Mouse (Mus musculus) MEL (cell line): Measurements from ENCODE around the gene Pak6.

Experiments used
- CHD2 ChIP-seq: IDR thresholded peaks from 2 replicates; pipeline ENCODE4 v1.6.1; 2011; ENCODE audit warnings: low read length, improper control_type of control experiment
- CTCF ChIP-seq, 3 experiments: IDR thresholded peaks in 2 of 3; conservative IDR thresholded peaks in 1 of 3; 2 replicates each; pipeline ENCODE4 v1.5.1; 2011 to 2012; ENCODE audit warnings: low read length in 3 of 3, low read depth in 2 of 3, mild to moderate bottlenecking in 2 of 3, improper control_type of control experiment in 1 of 3, inconsistent platforms in 1 of 3, mixed read lengths in 1 of 3, moderate library complexity in 1 of 3; ENCODE audit not compliant: control insufficient read depth in 1 of 3, insufficient read depth in 1 of 3, poor library complexity in 1 of 3, severe bottlenecking in 1 of 3
- EP300 ChIP-seq, 2 experiments: IDR thresholded peaks; 2 replicates each; pipeline ENCODE4 v1.6.1; 2011; ENCODE audit warnings: improper control_type of control experiment in 2 of 2, low read length in 2 of 2, low read depth in 1 of 2, mild to moderate bottlenecking in 1 of 2
- ETS1 ChIP-seq: IDR thresholded peaks from 2 replicates; pipeline ENCODE4 v1.6.1; 2012; ENCODE audit warnings: low read depth, mild to moderate bottlenecking, inconsistent platforms, low read length, improper control_type of control experiment, moderate library complexity
- HCFC1 ChIP-seq: IDR thresholded peaks from 2 replicates; pipeline ENCODE4 v1.6.1; 2012; ENCODE audit warnings: low read depth, mild to moderate bottlenecking, inconsistent platforms, low read length, improper control_type of control experiment, moderate library complexity
- MAX ChIP-seq: IDR thresholded peaks from 2 replicates; pipeline ENCODE4 v1.6.1; 2011; ENCODE audit warnings: low read length, improper control_type of control experiment
- MEF2A ChIP-seq: IDR thresholded peaks from 2 replicates; pipeline ENCODE4 v1.6.1; 2014; ENCODE audit warnings: low read depth, mild to moderate bottlenecking, inconsistent platforms, low read length, improper control_type of control experiment; ENCODE audit not compliant: poor library complexity, insufficient replicate concordance, severe bottlenecking; ENCODE audit errors: extremely low read depth
- MYC ChIP-seq: IDR thresholded peaks from 2 replicates; pipeline ENCODE4 v1.6.1; 2011; ENCODE audit warnings: low read depth, mild to moderate bottlenecking, low read length, improper control_type of control experiment, moderate library complexity
- NELFE ChIP-seq: IDR thresholded peaks from 2 replicates; pipeline ENCODE4 v1.6.1; 2011; ENCODE audit warnings: low read depth, low read length, improper control_type of control experiment
- POLR2A ChIP-seq, 2 experiments: IDR thresholded peaks; 2 replicates each; pipeline ENCODE4 v1.6.1; 2011 to 2012; ENCODE audit warnings: low read length in 2 of 2, mild to moderate bottlenecking in 2 of 2, control low read depth in 1 of 2, improper control_type of control experiment in 1 of 2, low read depth in 1 of 2, moderate library complexity in 1 of 2; ENCODE audit not compliant: control insufficient read depth in 1 of 2, insufficient read depth in 1 of 2, poor library complexity in 1 of 2
- SIN3A ChIP-seq: IDR thresholded peaks from 2 replicates; pipeline ENCODE4 v1.6.1; 2012; ENCODE audit warnings: low read length, improper control_type of control experiment, inconsistent platforms
- TAL1 ChIP-seq: IDR thresholded peaks from 2 replicates; pipeline ENCODE4 v1.6.1; 2012; ENCODE audit warnings: mild to moderate bottlenecking, inconsistent platforms, low read length, moderate library complexity, mixed read lengths
- UBTF ChIP-seq: IDR thresholded peaks from 2 replicates; pipeline ENCODE4 v1.6.1; 2012; ENCODE audit warnings: low read depth, mild to moderate bottlenecking, inconsistent platforms, low read length, improper control_type of control experiment, moderate library complexity, borderline replicate concordance; ENCODE audit not compliant: insufficient read depth
- USF1 ChIP-seq: IDR thresholded peaks from 2 replicates; pipeline ENCODE4 v1.6.1; 2014; ENCODE audit warnings: low read depth, mild to moderate bottlenecking, inconsistent platforms, low read length, improper control_type of control experiment, moderate library complexity

- TF ChIP-seq TAL1 (no peak), UBTF (no peak), MEF2A (no peak), SIN3A (no peak; the same call in 1 of the 2 replicates), ETS1 (peak; percentile 51), CTCF (IDR thresholded peaks at IDR 0.05 in 2 of 3, conservative IDR thresholded peaks at IDR 0.05 in 1 of 3; ENCODE audit: control insufficient read depth in 1 of 3, insufficient read depth in 1 of 3, low read depth in 2 of 3, low read length in 3 of 3, poor library complexity in 1 of 3, severe bottlenecking in 1 of 3) (no peak), POLR2A (IDR thresholded peaks at IDR 0.05; ENCODE audit: control insufficient read depth in 1 of 2, insufficient read depth in 1 of 2, low read depth in 1 of 2, low read length in 2 of 2, poor library complexity in 1 of 2) (peak; percentile 43 to 86; a peak in 3 of 4 replicates), MAX (peak; percentile 85), HCFC1 (0 out of 2 replicates have a peak, but pooled peaks have one; percentile 37), CHD2 (no peak), NELFE (peak; percentile 67; the same call in 1 of the 2 replicates), EP300 (IDR thresholded peaks at IDR 0.05; ENCODE audit: low read depth in 1 of 2, low read length in 2 of 2) (peak; percentile 65 to 67), MYC (no peak; the same call in 1 of the 2 replicates), USF1 (peak; percentile 99)
Measured at GRCm38 (mm10) chr2:118659998-118660452, 3.1 kb upstream of the Pak6 start.
